Mouse (Mus musculus) liver, postnatal 0 days (tissue): ENCODE measurements around the gene Psg20. TPM values are rescaled to one million over a fixed set of nuclear protein-coding genes. Genes with fewer than 3 reads are reported as not detected.
"Not testable (repeated sequence)": the region's sequence is repeated elsewhere in the genome, so short reads cannot be mapped to it uniquely, and the experiment has no call there.

Source experiments
- ATAC-seq: fragments of 200-750 bp; cut with Nextera tagmentation; 2 replicates; pipeline ENCODE4 v1.8.0; 2017; ENCODE audit warnings: mild to moderate bottlenecking, moderate library complexity
- DNase-seq: peaks from one replicate; pipeline ENCODE4 v3.0.0-alpha.2; 2016
- H3K27ac ChIP-seq: fragments of 300-500 bp; sonication (generic); 2 replicates; pipeline ENCODE4 v1.5.1; 2014; ENCODE audit warnings: antibody characterized with exemption, moderate library complexity, mild to moderate bottlenecking, low read depth
- H3K27me3 ChIP-seq: fragments of 300-500 bp; sonication (generic); 2 replicates; pipeline ENCODE4 v1.6.1; 2014; ENCODE audit warnings: low read length, control low read depth, mixed read lengths; ENCODE audit not compliant: insufficient read depth
- H3K36me3 ChIP-seq: fragments of 300-500 bp; sonication (generic); replicated peaks from 2 replicates; pipeline ENCODE4 v1.6.1; 2014; ENCODE audit warnings: mild to moderate bottlenecking, control low read depth, low read length, moderate library complexity, mixed read lengths; ENCODE audit not compliant: insufficient read depth
- H3K4me1 ChIP-seq: fragments of 300-500 bp; sonication (generic); 2 replicates; pipeline ENCODE4 v1.6.1; 2014; ENCODE audit warnings: antibody characterized with exemption, mild to moderate bottlenecking, control low read depth; ENCODE audit not compliant: insufficient read depth
- H3K4me2 ChIP-seq: fragments of 300-500 bp; sonication (generic); 2 replicates; pipeline ENCODE4 v1.6.1; 2014; ENCODE audit warnings: low read depth, mild to moderate bottlenecking, low read length, moderate library complexity, mixed read lengths
- H3K4me3 ChIP-seq: fragments of 300-500 bp; sonication (generic); 2 replicates; pipeline ENCODE4 v1.5.1; 2014; ENCODE audit warnings: low read depth, low read length
- H3K9ac ChIP-seq: fragments of 300-500 bp; sonication (generic); replicated peaks from 2 replicates; pipeline ENCODE4 v1.6.1; 2014; ENCODE audit warnings: mild to moderate bottlenecking, moderate library complexity
- H3K9me3 ChIP-seq: fragments of 300-500 bp; sonication (generic); 2 replicates; pipeline ENCODE4 v1.6.1; 2016; ENCODE audit warnings: mild to moderate bottlenecking, control low read depth, low read length, mixed read lengths
- CTCF ChIP-seq: sonication (generic); IDR thresholded peaks from 2 replicates; pipeline ENCODE4 v1.5.1; 2016; ENCODE audit warnings: antibody characterized with exemption, low read depth
- EP300 ChIP-seq: IDR thresholded peaks from 2 replicates; pipeline ENCODE4 v1.6.1; 2016; ENCODE audit warnings: antibody characterized with exemption, low read depth, mild to moderate bottlenecking
- WGBS: fragments of 180-500 bp; shearing (Covaris S2); extraction: QIAGEN DNeasy Blood & Tissue Kit; methylation state at CpG from one replicate; pipeline ENCODE4 v1.1.7; 2014; ENCODE audit not compliant: insufficient replicate concordance; 5-methylcytosine and 5-hydroxymethylcytosine counted together
- polyA plus RNA-seq: library from polyadenylated mRNA; unstranded; fragments of >200 nt; fragmentation: Nextera tagmentation; extraction: Ambion mirVana; gene quantifications from 2 replicates; pipeline ENCODE4 v1.2.1, GENCODE M21; 2015

The Psg20 gene
- not detected in 2 replicates for polyA plus RNA-seq

DNA sequence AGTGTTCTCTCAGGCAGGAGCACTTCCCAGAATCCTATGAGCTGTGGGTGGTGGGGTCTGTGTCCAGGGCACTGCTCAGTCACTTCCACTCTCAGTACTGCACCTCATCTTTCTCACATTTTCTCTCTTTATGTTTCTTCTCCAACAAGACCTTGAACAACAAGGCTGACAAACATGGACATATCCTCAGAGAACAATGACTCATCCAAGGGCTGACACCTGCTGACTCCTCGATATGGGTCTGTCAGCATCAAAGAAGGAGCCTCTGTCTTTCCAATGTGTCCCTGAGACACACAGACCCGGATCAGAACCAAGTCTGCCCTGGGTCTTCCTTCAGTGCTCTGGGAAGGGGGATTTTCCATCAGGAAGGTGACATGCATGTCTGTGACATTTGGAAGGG is at the start of gene Psg20:
Psg20 (minus strand) TSS at position 101 of the 400 bp plus-strand sequence.
- no peak within 1 kb of the TSS for H3K27ac ChIP-seq
- no peaks in the 10 kb centered on the region for H3K27me3 ChIP-seq
- no peak within 1 kb of the TSS for H3K9ac ChIP-seq
- H3K9me3 ChIP-seq = no peaks in the 10 kb centered on the region
- ATAC-seq (no peak), DNase-seq (no peak)
- no peak within 1 kb of the TSS for H3K4me2 ChIP-seq
- no peaks in the 10 kb centered on the region for H3K36me3 ChIP-seq
- H3K4me3 ChIP-seq = no peak within 1 kb of the TSS
- no peak for TF ChIP-seq EP300
- no peak for TF ChIP-seq CTCF
- 61% methylated on average over 2 of the region's 2 CpGs for WGBS
- no peaks in the 10 kb centered on the region for H3K4me1 ChIP-seq

DNA sequence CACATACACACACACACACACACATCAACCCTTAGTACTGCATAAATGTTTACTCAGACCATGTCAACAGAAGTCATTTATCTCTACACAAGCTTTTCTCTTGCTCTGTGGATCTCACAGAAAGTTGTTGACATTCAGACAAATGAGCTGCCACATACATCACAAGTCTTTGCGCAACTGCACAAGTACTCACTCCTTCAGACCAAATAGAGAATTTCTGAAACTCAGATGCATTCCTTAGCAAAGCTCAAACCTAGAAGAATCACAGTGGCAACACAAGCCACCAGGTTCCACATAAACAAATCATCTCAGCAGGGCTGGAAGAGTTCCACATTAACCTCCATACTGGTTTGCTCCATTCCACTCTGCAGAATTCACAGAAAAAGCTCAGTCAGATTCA is 48.5 kb upstream of the Psg20 start:
- ATAC-seq = no peak
- no peak overlapping the region for H3K9ac ChIP-seq
- no peak for TF ChIP-seq CTCF
- TF ChIP-seq EP300 = no peak

DNA sequence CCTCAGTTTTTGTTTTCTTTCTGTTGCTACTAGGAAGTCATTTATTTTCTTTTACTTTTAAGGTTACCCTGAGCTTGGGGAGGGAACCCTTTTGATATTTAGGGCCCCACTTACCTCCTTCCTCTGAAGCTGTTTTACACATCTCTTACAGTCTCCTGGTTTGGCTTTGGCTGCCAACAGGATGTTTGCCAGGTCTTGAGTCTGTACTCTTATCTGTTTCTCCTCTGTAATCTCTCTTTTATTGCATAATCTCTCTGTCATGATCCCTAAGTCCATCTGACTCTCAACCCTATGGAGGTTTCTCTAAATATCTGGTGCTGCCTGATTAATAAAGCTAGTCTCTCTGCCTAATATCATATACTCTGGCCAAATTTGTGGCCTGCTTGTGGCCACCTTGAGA is 47.1 kb upstream of the Psg20 start:
- H3K27me3 ChIP-seq = no peaks in the 10 kb centered on the region
- no peaks in the 10 kb centered on the region for H3K9me3 ChIP-seq
- peak; percentile 7 for DNase-seq
- no peak for TF ChIP-seq EP300
- TF ChIP-seq CTCF = no peak
- H3K4me1 ChIP-seq = peaks cover 7% of the 10 kb centered on the region; the same call in 1 of the 2 replicates
- H3K36me3 ChIP-seq = no peaks in the 10 kb centered on the region
- H3K27ac ChIP-seq = no peak overlapping the region
- H3K4me2 ChIP-seq = no peak overlapping the region
- no peak for ATAC-seq
- H3K4me3 ChIP-seq = no peak overlapping the region
- no peak overlapping the region for H3K9ac ChIP-seq

More for the DNA sequence above, 48.5 kb upstream of the Psg20 start:
- DNase-seq = peak; percentile 4
- Histone ChIP-seq H3K4me3 (no peak overlapping the region), H3K4me2 (no peak overlapping the region), H3K9me3 (no peaks in the 10 kb centered on the region), H3K27me3 (no peaks in the 10 kb centered on the region), H3K27ac (no peak overlapping the region), H3K4me1 (peaks cover 7% of the 10 kb centered on the region; the same call in 1 of the 2 replicates), H3K36me3 (no peaks in the 10 kb centered on the region)
- WGBS = 56% methylated on average over 1 of the region's 1 CpGs

DNA sequence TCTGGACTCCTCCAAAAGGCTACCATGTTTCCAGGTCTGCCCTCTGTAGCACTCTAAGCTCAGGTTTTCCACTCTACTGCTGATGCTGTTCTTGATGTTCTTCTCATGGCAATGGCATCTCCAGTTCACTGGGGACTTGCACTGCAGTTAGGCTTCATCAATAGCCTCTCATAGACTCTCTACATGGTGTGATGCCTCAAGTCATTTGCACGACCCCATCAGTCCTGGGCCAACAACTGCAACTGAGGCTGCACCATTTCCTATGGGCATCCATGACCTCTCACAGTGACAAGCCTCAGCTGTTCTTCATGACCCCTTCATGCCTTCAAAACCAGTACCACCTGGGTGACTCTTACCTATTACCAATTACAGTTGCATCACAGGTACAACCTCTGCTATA is 42.4 kb upstream of the Psg20 start:
- no peak for ATAC-seq
- H3K4me2 ChIP-seq = no peak overlapping the region

DNA sequence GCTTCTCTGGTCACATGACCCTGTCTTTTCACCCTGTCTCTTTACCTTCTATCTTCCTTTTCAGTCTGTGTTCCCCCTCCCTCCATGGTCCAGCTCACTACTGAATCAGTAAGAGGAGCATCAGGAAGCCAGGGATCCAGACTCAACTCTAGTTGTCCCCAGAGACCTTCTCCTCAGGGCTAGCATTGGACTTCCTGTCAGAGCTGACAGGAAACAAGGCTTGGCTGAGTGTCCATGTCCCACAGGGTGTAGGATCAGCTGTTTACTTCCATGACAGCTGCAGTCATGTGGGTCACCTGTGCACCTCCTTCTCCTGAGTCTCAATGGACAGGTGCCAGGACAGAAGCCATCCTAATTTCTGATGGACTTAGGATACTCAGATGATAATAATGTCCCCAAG is 39.9 kb upstream of the Psg20 start:
- not testable (repeated sequence) for ATAC-seq, H3K9ac ChIP-seq, H3K36me3 ChIP-seq, H3K27ac ChIP-seq, H3K4me1 ChIP-seq, H3K4me2 ChIP-seq, H3K27me3 ChIP-seq, H3K4me3 ChIP-seq, H3K9me3 ChIP-seq, DNase-seq

More for the DNA sequence above, 42.4 kb upstream of the Psg20 start:
- Histone ChIP-seq H3K9me3 (no peaks in the 10 kb centered on the region), H3K9ac (no peak overlapping the region), H3K4me3 (no peak overlapping the region), H3K4me1 (peaks cover 4% of the 10 kb centered on the region; the same call in 1 of the 2 replicates), H3K36me3 (no peaks in the 10 kb centered on the region), H3K27me3 (no peaks in the 10 kb centered on the region), H3K27ac (no peak overlapping the region)
- no peak for TF ChIP-seq CTCF
- no peak for TF ChIP-seq EP300
- WGBS = 70% methylated on average over 1 of the region's 1 CpGs
- no peak for DNase-seq

DNA sequence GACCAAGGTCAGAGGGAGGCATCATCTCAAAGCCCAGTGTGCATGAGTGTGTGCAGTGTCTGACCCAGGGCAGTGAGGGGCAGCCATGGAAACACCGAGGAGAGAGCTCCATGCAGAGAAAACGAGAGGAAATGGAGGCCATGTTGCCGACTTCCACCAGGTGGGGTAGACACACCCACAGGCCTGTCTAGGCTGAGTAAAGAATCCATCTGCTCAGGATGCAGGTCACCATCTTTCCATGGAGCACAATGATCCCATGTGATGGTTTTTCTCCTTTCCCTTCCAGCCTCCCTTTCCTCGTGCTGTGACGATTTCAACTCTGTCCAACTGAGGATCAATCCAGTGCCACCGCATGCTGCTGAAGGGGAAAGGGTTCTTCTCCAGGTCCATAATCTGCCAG is 38.0 kb upstream of the Psg20 start:
- ATAC-seq = no peak
- TF ChIP-seq CTCF = no peak
- TF ChIP-seq EP300 = no peak
- no peak overlapping the region for H3K9ac ChIP-seq
- no peak overlapping the region for H3K4me2 ChIP-seq
- 63% methylated on average over 6 of the region's 6 CpGs for WGBS
- DNase-seq = no peak
- H3K9me3 ChIP-seq = no peaks in the 10 kb centered on the region
- H3K4me1 ChIP-seq = no peaks in the 10 kb centered on the region
- no peak overlapping the region for H3K27ac ChIP-seq
- H3K36me3 ChIP-seq = no peaks in the 10 kb centered on the region
- H3K4me3 ChIP-seq = no peak overlapping the region
- H3K27me3 ChIP-seq = no peaks in the 10 kb centered on the region

DNA sequence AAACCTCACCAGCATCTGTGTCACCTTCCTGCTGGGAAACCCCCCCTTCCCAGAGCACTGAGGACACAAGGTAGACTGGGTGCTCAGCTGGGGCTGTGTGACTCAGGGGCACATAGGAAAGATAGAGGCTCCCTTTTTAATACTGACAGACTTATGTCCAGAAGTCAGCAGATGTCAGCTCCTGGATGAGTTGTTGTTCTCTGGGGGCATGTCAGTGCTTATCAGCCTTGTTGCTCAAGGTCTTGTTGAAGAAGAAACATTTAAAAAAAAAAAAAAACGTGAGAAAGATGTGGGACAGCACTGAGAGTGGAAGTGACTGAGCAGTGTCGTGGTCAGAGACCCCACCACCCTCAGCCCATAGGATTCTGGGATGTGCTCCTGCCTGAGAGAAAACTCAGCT is 31.8 kb upstream of the Psg20 start, which contains the start of gene Psg22:
Psg22 (plus strand) TSS at position 301 of the 400 bp plus-strand sequence.
- no peak within 1 kb of the TSS for H3K27ac ChIP-seq
- H3K36me3 ChIP-seq = no peaks in the 10 kb centered on the region
- no peaks in the 10 kb centered on the region for H3K4me1 ChIP-seq
- H3K9me3 ChIP-seq = no peaks in the 10 kb centered on the region
- H3K9ac ChIP-seq = no peak within 1 kb of the TSS
- no peaks in the 10 kb centered on the region for H3K27me3 ChIP-seq
- peak; percentile 40 for ATAC-seq
- H3K4me2 ChIP-seq = no peak within 1 kb of the TSS
- no peak for TF ChIP-seq EP300
- TF ChIP-seq CTCF = no peak
- DNase-seq = no peak
- WGBS = 18% methylated on average over 2 of the region's 2 CpGs
- no peak within 1 kb of the TSS for H3K4me3 ChIP-seq
